Mouse (Mus musculus): Measurements from ENCODE around the gene Ccdc120. TPM values are rescaled to one million over a fixed set of nuclear protein-coding genes. Genes with fewer than 3 reads are reported as not detected.
A peak's percentile ranks its signal among the peaks of the same experiment; 100 is the strongest.

Gene Ccdc120
- 1 to 10 TPM in 1 of 2 experiments, under 1 TPM in 1; 0.81 to 1.2 TPM for total RNA-seq (2021)
- long read RNA-seq, experiment 1: 0 reads
- long read RNA-seq, experiment 2: 0 reads

GRCm38 (mm10) chrX:7750432-7751116, at the start of gene Ccdc120:
TSS of gene Ccdc120 (minus strand) at chrX:7750905.
- intact Hi-C loops (cut with DNase I): no loop called here
- DNase-seq: peak in 1 of 2 experiments; percentile 42

GRCm38 (mm10) chrX:7797327-7797726, 46.6 kb upstream of the Ccdc120 start:
- intact Hi-C loops (cut with DNase I): no loop called here
- DNase-seq: no peak

- DNase-seq: no peak
- intact Hi-C loops (cut with DNase I): no loop called here
Measured at GRCm38 (mm10) chrX:7795016-7795415, 44.3 kb upstream of the Ccdc120 start.

GRCm38 (mm10) chrX:7793361-7793760, 42.7 kb upstream of the Ccdc120 start:
- intact Hi-C loops (cut with DNase I): no loop called here
- DNase-seq: no peak

GRCm38 (mm10) chrX:7790309-7790708, 39.6 kb upstream of the Ccdc120 start:
- intact Hi-C loops (cut with DNase I): no loop called here

GRCm38 (mm10) chrX:7789542-7790136, 38.9 kb upstream of the Ccdc120 start, which contains the start of gene Gripap1:
TSS of gene Gripap1 (plus strand) at chrX:7789765.
- intact Hi-C loops (cut with DNase I): no loop called here
- DNase-seq: peak; percentile 42 to 65

More at GRCm38 (mm10) chrX:7790309-7790708, 39.6 kb upstream of the Ccdc120 start:
- no peak for DNase-seq

- intact Hi-C loops (cut with DNase I): no loop called here
- no peak for DNase-seq
Measured at GRCm38 (mm10) chrX:7782603-7783092, 31.9 kb upstream of the Ccdc120 start.

- intact Hi-C loops (cut with DNase I): no loop called here
- DNase-seq: no peak
Measured at GRCm38 (mm10) chrX:7779294-7779693, 28.6 kb upstream of the Ccdc120 start.

GRCm38 (mm10) chrX:7778450-7779244, 27.9 kb upstream of the Ccdc120 start:
- no peak for DNase-seq
- intact Hi-C loops (cut with DNase I): no loop called here

GRCm38 (mm10) chrX:7776329-7777082, 25.8 kb upstream of the Ccdc120 start:
- peak in 1 of 2 experiments; percentile 45 for DNase-seq
- intact Hi-C loops (cut with DNase I): no loop called here

GRCm38 (mm10) chrX:7775501-7776205, 24.9 kb upstream of the Ccdc120 start:
- DNase-seq: no peak
- intact Hi-C loops (cut with DNase I): no loop called here

- intact Hi-C loops (cut with DNase I): loop anchor here (5.0 kb wide), 1 partner anchor 35 kb away; no protein-coding TSS in a partner anchor
- no peak for DNase-seq
Measured at GRCm38 (mm10) chrX:7772766-7773165, 22.1 kb upstream of the Ccdc120 start.

- no peak for DNase-seq
- intact Hi-C loops (cut with DNase I): loop anchor here (5.0 kb wide), 1 partner anchor 32 kb away; no protein-coding TSS in a partner anchor
Measured at GRCm38 (mm10) chrX:7769302-7770017, 18.8 kb upstream of the Ccdc120 start.

GRCm38 (mm10) chrX:7765764-7766163, 15.1 kb upstream of the Ccdc120 start:
- intact Hi-C loops (cut with DNase I): no loop called here
- peak; percentile 9 to 25 for DNase-seq

GRCm38 (mm10) chrX:7765281-7765670, 14.6 kb upstream of the Ccdc120 start:
- no peak for DNase-seq
- intact Hi-C loops (cut with DNase I): no loop called here

- intact Hi-C loops (cut with DNase I): no loop called here
- DNase-seq: no peak
Measured at GRCm38 (mm10) chrX:7764657-7765280, 14.1 kb upstream of the Ccdc120 start.

- DNase-seq: no peak
- intact Hi-C loops (cut with DNase I): no loop called here
Measured at GRCm38 (mm10) chrX:7763631-7764393, 13.1 kb upstream of the Ccdc120 start.

GRCm38 (mm10) chrX:7762921-7763197, 12.2 kb upstream of the Ccdc120 start:
- intact Hi-C loops (cut with DNase I): no loop called here
- no peak for DNase-seq

Measured in gastrocnemius, postnatal 36 days (tissue).